Mouse (Mus musculus) small intestine, adult 2 months (tissue): ENCODE measurements at regions not wholly inside any gene's neighbourhood (a gene's known extent, or its start where the extent isn't known, plus 50 kb on each side); places are given as distances from the start of the nearest gene placed in this dataset.
"Not testable (repeated sequence)": the region's sequence is repeated elsewhere in the genome, so short reads cannot be mapped to it uniquely, and the experiment has no call there.

Experiments
- H3K27ac ChIP-seq: fragments of 200-500 bp; 2 replicates; pipeline ENCODE4 v1.5.1; 2012; ENCODE audit warnings: low read depth, low read length, control low read depth, inconsistent platforms; ENCODE audit not compliant: insufficient read depth
- H3K27me3 ChIP-seq: fragments of 200-500 bp; 2 replicates; pipeline ENCODE4 v1.6.1; 2012; ENCODE audit warnings: mild to moderate bottlenecking, moderate library complexity, low read length, inconsistent platforms; ENCODE audit not compliant: control insufficient read depth, insufficient read depth
- H3K36me3 ChIP-seq: fragments of 200-500 bp; 2 replicates; pipeline ENCODE4 v1.6.1; 2012; ENCODE audit warnings: mild to moderate bottlenecking, low read length, control low read depth, inconsistent platforms; ENCODE audit not compliant: control insufficient read depth, insufficient read depth
- H3K4me1 ChIP-seq: fragments of 200-500 bp; 2 replicates; pipeline ENCODE4 v1.6.1; 2012; ENCODE audit warnings: low read length, inconsistent platforms, mixed read lengths; ENCODE audit not compliant: control insufficient read depth, insufficient read depth, insufficient read length
- H3K4me3 ChIP-seq: fragments of 200-500 bp; 2 replicates; pipeline ENCODE4 v1.5.1; 2012; ENCODE audit warnings: low read depth, mild to moderate bottlenecking, control low read depth, inconsistent platforms, low read length, moderate library complexity
- CTCF ChIP-seq: fragments of 200-500 bp; IDR thresholded peaks from 2 replicates; pipeline ENCODE4 v1.5.1; 2012; ENCODE audit warnings: low read depth, mild to moderate bottlenecking, control low read depth, inconsistent platforms, low read length, moderate library complexity, mixed read lengths; ENCODE audit not compliant: insufficient replicate concordance, insufficient read length; ENCODE audit errors: extremely low read depth
- POLR2A ChIP-seq: fragments of 200-500 bp; IDR thresholded peaks from 2 replicates; pipeline ENCODE4 v1.6.1; 2012; ENCODE audit warnings: low read depth, mild to moderate bottlenecking, control low read depth, inconsistent platforms, low read length, moderate library complexity
- WGBS: fragments of 180-500 bp; shearing (Covaris S2); methylation state at CpG from one replicate; pipeline ENCODE4 v1.1.7; 2018; 5-methylcytosine and 5-hydroxymethylcytosine counted together

- Histone ChIP-seq H3K4me3 (no peak overlapping the region), H3K27ac (no peak overlapping the region), H3K27me3 (no peaks in the 10 kb centered on the region; the same call in 1 of the 2 replicates), H3K4me1 (no peaks in the 10 kb centered on the region), H3K36me3 (no peaks in the 10 kb centered on the region)
- WGBS, result 71% methylated on average over 3 of the region's 3 CpGs
- no peak for TF ChIP-seq POLR2A
- TF ChIP-seq CTCF, result no peak
Observed at GRCm38 (mm10) chr3:133684747-133685146, 139.8 kb upstream of the Tet2 start.

- TF ChIP-seq POLR2A (no peak), CTCF (no peak)
- 67% methylated on average over 3 of the region's 3 CpGs for WGBS
- no peaks in the 10 kb centered on the region; the same call in 1 of the 2 replicates for H3K27me3 ChIP-seq
Observed at GRCm38 (mm10) chr3:133685393-133685792, 140.5 kb upstream of the Tet2 start.

GRCm38 (mm10) chr3:133694057-133694456 lies 149.1 kb upstream of the Tet2 start:
- TF ChIP-seq POLR2A (no peak), CTCF (no peak)
- no peak overlapping the region for H3K4me3 ChIP-seq
- H3K27ac ChIP-seq, result no peak overlapping the region
- 55% methylated on average over 4 of the region's 4 CpGs for WGBS
- H3K36me3 ChIP-seq, result no peaks in the 10 kb centered on the region
- no peaks in the 10 kb centered on the region for H3K27me3 ChIP-seq
- H3K4me1 ChIP-seq, result no peaks in the 10 kb centered on the region

More at GRCm38 (mm10) chr3:133685393-133685792, 140.5 kb upstream of the Tet2 start:
- H3K4me1 ChIP-seq, result no peaks in the 10 kb centered on the region
- no peaks in the 10 kb centered on the region for H3K36me3 ChIP-seq
- H3K27ac ChIP-seq, result no peak overlapping the region
- H3K4me3 ChIP-seq, result no peak overlapping the region

GRCm38 (mm10) chr3:133696122-133696521 lies 151.2 kb upstream of the Tet2 start:
- Histone ChIP-seq H3K27me3 (no peaks in the 10 kb centered on the region), H3K36me3 (no peaks in the 10 kb centered on the region), H3K4me1 (no peaks in the 10 kb centered on the region), H3K27ac (no peak overlapping the region), H3K4me3 (no peak overlapping the region)
- WGBS, result 83% methylated on average over 3 of the region's 3 CpGs
- TF ChIP-seq CTCF (no peak), POLR2A (no peak)

- H3K27me3 ChIP-seq, H3K4me1 ChIP-seq, H3K4me3 ChIP-seq, H3K36me3 ChIP-seq, H3K27ac ChIP-seq: not testable (repeated sequence)
Observed at GRCm38 (mm10) chr3:133704849-133705248, 159.9 kb upstream of the Tet2 start.

- Histone ChIP-seq H3K27ac (no peak overlapping the region), H3K36me3 (no peaks in the 10 kb centered on the region), H3K4me1 (no peaks in the 10 kb centered on the region), H3K27me3 (no peaks in the 10 kb centered on the region), H3K4me3 (no peak overlapping the region)
- no peak for TF ChIP-seq CTCF
- no peak for TF ChIP-seq POLR2A
- WGBS, result 50% methylated on average over 1 of the region's 1 CpGs
Observed at GRCm38 (mm10) chr3:133711518-133711917, 166.6 kb upstream of the Tet2 start.

GRCm38 (mm10) chr3:133722550-133723290 lies 177.8 kb upstream of the Tet2 start:
- H3K4me1 ChIP-seq, result no peaks in the 10 kb centered on the region
- no peaks in the 10 kb centered on the region for H3K27me3 ChIP-seq
- no peak overlapping the region for H3K27ac ChIP-seq
- TF ChIP-seq POLR2A (no peak), CTCF (no peak)
- H3K36me3 ChIP-seq, result no peaks in the 10 kb centered on the region
- 67% methylated on average over 3 of the region's 3 CpGs for WGBS
- no peak overlapping the region for H3K4me3 ChIP-seq
